Mouse (Mus musculus) activated CD4-positive, CD25-positive, alpha-beta regulatory T cell, adult 4 months (primary cell): ENCODE results near the gene D5Ertd577e. TPM values are rescaled to one million over a fixed set of nuclear protein-coding genes. Genes with fewer than 3 reads are reported as not detected.
"Not testable (repeated sequence)": the region's sequence is repeated elsewhere in the genome, so short reads cannot be mapped to it uniquely, and the experiment has no call there.

Source experiments
- ATAC-seq: one replicate; pipeline ENCODE4 v1.8.0; 2017
- polyA plus RNA-seq, 2 experiments: library from polyadenylated mRNA; unstranded; fragments of 100-300 nt; shearing (Covaris generic); gene quantifications; one replicate each; pipeline ENCODE4 v1.2.1; 2017

D5Ertd577e gene
- polyA plus RNA-seq: not detected

DNA sequence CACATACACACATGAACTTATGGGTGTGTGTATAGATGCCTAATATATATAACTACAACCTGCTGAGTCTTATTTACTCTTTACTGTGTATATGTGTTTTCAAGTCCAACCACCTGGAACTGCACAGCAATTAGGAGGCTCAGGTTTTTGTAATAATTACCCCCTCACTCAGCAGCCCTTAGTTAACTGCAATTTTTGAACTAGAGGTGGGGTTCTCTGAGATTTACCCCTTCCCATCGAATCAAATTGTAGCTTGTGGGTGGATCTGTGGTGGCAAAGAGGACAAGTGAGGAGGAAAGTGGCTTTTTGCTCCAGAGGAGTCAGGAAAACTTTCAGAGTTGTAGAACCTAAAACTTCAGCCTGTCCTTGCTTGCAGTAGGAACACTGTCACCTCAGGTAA lies at the start of gene D5Ertd577e:
D5Ertd577e (plus strand) TSS at position 301 of the 400 bp plus-strand sequence.
- not testable (repeated sequence) for ATAC-seq

DNA sequence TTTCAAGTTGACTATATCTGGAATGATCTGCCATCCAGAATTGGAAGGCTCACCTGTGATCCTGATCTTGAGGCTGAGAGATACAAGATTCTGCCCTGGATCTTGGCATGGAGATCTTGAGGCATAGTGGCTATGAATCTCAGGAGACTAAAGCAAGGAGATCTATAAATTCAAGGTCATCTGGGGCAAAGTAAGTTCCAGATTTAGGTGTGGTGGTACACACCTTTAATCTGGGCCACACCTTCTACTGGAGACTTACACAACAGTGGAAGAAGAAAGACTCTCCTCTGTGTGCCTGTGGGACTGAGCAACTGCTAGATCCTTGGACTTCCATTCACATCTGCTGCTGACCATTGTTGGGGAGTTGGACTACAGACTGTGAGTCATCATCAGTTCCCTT lies 53.9 kb downstream of the D5Ertd577e start, which contains the start of gene Gm3286:
Gm3286 (plus strand) TSS at position 301 of the 400 bp plus-strand sequence.
- ATAC-seq: not testable (repeated sequence)

Other genes with a start within 250 kb of the D5Ertd577e start
- not detected for gene Gm10424, start 184.0 kb upstream of the D5Ertd577e start, polyA plus RNA-seq
- gene Gm3259, start 150.9 kb upstream of the D5Ertd577e start, polyA plus RNA-seq: not detected
- not detected for gene Gm3286, start 54.0 kb downstream of the D5Ertd577e start, polyA plus RNA-seq
- gene Gm7971, start 138.1 kb downstream of the D5Ertd577e start, polyA plus RNA-seq: not detected